Mouse (Mus musculus) ES-CJ7 (cell line): Measurements from ENCODE around the gene Itgb1bp1.

Source experiments
- DNase-seq: peaks from one replicate; pipeline ENCODE4 v3.0.0; 2011; ENCODE audit warnings: low read depth, low spot score

The Itgb1bp1 gene

DNA sequence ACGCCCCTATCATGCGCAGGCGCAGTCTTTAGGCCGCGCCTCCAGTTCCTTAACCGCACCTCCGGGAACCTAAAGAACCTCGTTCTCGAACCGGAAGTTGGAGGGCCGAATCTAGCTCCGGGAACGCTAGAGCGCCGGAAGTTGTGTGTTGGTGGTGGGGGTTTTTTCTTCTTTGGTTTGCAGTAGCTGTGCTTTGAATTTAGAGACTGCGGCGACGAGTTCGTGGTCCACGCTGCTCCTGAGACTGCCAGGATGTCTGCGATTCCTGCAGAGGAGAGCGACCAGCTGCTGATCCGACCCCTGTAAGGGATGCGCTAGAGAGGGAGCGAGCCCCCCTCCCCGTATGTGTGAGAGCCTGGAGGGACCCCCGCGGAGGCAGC lies at the start of gene Itgb1bp1:
Itgb1bp1 (minus strand) TSS at position 42 of the 380 bp plus-strand sequence.
- peak; percentile 99 for DNase-seq

DNA sequence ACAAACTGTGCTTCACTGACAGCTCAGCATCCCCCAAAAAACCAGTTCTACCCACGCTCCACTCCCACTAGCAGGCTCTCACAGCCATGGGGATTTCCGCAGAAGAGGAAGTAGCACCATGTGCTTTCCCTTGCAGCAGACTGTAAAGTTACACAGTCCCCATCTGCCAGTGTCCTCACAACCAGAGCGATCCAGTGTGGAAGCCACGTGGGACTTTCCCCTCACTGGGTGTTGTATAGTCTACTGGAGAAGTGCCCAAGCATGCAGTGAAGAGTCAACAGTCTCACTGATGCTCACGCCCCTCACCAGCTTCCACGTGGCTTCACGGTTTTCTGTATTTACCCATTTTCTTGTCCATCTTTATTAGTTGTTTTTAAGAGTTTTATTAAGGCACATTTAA lies 49.8 kb upstream of the Itgb1bp1 start:
- DNase-seq, result no peak

DNA sequence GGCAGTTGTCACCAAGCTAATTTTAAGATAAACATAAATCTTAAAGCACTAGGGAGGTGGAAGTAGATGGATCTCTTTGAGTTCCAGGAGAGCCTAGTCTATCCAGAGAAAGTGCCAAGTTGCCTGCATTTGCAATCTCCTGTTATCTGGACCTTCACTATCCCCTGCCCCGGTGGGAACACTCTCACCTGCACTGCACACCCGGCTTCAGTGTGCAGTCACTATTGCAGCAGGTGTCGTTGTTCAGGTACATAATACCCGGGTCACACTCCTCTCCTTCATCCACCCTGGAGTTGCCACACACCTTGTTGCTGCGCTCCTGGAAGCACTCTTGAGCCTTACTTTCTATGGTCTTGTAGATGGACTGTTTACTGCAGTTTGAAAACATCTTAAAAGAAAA lies 47.7 kb upstream of the Itgb1bp1 start:
- DNase-seq, result no peak

DNA sequence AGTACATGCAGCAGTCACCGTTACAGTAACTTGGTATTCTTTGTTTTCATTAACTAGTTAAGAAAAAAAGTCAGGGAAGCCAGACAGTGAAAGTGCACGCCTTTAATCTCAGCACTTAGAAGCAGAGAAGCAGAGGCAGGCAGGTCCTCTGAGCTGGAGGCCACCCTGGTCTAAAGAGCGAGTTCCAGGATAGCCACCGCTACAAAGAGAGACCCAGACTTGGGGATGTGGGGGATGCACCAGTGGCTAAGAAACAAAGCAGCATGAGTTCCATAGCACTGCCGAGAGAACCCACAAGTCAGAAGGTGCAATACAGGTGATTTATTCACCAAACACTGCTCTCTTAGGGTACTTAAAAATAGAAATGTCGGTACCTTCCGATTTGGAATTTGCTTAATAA lies 46.9 kb upstream of the Itgb1bp1 start:
- no peak for DNase-seq

DNA sequence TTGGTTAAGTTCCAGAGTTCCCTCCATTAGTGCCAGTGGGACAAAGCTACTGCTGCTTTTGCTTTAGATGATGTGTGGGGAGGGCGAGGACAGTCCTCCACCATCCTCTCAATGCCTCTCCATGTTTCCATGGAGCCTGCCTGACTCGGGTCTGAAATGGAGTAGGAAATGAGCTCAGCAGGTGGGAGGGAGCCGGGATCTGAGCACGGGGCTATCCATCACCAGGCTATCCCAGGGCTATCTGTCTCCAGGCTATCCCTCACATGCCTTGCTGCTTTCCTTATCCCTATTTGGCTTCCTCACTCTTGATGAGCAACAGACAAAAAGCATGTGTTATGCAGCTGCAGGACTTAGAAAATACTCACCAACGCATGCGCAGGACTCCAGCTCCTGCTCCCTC lies 45.6 kb upstream of the Itgb1bp1 start:
- no peak for DNase-seq

DNA sequence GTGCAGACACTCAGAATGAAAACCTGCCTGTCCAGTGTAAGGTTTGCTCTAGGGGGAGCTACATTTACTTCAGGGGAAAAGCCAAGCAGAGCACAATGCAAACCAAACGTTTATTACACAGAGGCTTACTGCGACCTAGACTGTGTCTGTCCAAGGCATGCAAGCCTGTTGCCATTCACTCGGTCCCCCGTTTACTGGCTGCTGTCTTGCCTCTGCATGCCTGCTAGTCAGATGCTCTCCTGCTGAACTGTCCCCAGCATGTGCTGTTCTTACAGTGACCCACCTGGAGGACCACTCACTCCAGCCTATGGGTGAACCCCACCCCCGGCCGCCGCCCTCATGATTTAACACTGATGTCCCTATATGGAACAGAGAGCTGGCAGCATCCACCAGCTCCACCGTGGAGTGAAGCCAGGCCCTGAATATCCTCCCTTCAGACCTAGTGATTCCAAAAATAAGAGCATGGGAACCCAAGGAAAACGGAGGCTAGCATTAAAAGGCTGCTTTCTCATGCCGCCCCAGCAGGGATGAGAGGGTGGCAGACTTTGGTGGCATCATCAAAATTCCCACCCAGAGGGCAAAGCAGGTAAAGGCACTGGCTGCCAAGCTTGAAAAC lies 45.0 kb upstream of the Itgb1bp1 start:
- DNase-seq, result no peak

DNA sequence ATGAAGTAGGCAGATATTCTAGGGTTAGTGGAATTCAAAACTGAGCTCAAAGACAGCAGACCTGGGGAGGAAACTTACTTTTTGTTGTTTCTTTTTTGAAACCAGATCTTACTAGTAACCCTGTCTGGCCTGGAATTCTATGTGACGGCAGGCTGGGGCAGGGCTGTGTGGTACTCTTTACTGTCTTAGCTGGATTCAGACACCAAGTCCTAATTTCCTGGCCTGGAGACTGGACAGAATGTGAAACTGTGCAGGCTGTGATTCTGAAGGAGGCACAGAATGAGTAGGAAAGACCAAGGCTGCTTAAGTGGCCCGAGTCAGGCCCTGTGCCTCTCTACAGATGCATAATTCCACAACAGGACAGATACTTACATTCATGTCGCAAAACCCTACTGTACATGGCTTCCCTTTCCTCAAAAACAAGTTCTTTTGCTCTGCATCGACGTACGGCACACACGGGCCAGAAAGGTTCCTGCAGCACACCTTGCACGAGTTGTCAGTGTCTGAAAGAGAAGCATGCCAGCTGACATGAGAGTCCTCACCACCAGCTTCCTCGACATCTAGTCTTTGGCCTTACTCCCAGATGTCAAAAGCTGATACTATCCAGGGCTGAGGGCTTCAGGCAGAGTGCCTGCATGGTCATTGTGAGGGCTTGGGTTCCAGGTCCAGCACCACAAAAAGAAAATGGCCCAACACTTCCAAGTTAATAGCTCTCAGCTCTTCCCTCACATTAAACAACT lies 43.7 kb upstream of the Itgb1bp1 start:
- no peak for DNase-seq

DNA sequence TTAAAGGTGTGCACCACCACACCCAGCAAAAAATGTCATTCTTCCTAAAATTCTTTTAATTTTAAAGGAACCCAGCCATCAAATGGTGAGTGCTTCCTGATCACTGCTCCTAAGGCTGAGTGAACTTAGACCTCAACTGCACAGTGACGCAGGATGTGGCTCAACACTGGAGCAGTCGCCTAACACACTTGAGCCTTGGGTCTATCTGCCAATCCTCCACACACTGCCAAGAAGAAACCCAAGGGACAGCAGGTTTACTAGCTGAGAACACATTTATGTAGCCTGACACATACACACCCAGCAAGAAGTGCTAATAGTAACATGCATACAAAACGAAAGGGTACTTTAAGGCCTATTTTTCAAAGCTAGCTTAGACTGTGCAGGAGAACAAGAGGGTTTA lies 40.2 kb upstream of the Itgb1bp1 start:
- no peak for DNase-seq

DNA sequence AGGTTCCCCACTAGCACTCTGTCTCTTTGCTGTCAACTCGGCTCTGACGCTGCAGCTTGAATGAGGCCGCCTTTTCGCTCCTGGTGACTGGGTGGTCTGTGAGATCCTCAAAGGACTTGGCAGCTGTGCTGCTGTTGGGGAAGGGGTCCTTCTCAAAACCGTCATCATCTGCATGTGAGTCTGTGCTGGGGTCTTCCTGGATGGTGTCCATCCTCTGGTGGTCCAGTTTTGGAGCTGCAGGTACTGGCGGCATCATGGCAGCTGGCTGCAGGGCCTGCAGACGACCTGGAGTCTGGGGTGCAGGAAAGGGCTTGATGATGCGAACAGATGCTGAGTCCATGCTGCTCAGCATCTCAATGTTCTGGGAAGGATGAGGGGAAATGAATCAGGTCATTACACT lies 39.2 kb upstream of the Itgb1bp1 start:
- DNase-seq, result no peak

DNA sequence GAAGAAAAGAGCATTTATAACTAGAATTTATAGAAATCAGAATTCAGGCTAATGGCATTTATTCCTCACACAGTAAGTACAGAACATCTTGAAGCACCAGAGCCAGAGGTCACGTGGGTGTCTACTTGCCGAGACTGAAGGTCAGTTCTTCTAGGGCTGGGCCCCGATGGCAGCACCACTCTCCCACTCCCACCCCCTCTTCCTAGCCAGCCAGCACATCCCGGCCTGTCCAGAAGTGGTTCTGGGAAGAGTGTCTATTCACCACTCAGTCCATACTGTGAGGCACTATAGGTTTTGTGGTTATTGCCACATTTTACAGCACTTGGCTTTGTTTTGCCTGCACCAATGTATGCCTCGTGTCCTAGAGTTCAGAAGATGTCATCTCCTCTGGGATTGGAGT lies 38.0 kb upstream of the Itgb1bp1 start:
- DNase-seq, result no peak

DNA sequence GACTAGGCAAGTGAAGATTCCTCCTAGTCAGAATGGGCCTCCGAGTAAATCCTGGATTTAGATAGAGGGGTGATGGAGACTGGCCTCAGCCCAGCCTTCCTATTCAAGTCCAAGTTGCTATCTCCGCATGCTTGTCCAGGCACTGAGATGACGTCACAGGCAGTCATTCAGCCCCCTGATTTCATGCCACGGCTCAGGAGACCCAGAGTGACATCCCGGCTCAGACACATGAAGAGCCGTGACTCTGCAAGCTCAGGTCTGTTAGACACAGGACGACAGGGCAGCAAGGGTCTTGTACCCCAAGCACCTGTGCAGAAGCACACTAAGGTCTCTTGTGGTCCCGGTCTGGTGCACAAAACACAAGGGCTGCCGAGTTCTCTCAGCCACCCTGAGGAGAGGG lies 36.8 kb upstream of the Itgb1bp1 start:
- no peak for DNase-seq

DNA sequence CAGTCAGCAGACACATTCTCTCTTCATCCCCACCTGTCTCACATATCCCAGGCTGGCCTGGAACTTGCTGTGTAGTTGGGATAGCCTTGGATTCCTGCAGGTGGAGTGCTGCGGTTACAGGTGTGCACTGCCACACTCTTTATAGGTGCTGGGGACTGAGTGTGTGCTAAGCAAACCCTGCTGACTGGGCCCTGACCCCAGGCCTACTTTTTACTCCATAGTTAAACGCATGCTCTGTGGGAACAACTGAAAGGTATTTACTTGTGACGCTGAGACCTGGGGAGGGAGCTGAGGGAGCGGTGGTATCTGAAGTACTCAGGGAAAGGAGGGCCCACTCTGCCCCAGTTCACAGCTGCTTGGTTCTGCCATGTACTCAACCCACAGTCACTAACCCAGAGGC lies 36.2 kb upstream of the Itgb1bp1 start:
- no peak for DNase-seq

DNA sequence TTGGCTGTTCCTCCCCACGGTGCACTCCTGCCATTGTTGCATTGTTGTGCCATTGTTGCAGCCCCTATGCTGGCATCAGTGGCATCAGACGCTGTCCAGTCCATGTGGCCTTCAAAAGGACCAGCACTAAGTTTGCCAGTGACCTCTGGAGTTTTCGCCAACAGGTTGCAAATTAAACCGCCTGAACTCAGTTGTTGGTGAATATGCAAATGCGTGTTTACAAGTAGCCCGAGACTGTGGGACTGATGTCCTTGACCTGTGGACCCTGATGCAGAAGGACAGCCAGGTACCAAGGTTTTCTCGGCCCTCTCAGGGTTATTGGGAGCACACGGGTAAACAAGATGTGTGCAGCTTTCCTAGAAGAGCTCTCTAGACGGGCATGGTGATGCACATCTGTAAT lies 35.1 kb upstream of the Itgb1bp1 start:
- DNase-seq, result no peak

DNA sequence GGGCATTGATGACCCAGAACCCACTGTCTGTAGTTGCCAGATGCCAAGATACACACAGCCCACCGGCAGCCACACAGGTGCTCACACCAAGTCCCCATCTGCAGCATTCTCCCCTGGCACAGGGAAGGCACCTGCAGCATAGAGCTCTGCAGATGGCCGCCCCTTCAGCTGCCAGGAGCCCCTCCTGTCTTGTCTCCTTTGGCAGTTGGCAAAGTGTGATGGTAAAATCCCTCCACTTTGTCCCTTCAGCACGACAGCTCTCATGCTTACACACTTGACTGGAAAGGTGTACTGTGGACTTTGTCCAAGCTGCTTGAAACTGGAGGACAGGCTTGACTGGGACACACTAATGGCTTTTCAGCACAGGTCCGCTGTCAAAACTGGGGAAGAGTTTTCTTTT lies 34.2 kb upstream of the Itgb1bp1 start:
- DNase-seq, result no peak

DNA sequence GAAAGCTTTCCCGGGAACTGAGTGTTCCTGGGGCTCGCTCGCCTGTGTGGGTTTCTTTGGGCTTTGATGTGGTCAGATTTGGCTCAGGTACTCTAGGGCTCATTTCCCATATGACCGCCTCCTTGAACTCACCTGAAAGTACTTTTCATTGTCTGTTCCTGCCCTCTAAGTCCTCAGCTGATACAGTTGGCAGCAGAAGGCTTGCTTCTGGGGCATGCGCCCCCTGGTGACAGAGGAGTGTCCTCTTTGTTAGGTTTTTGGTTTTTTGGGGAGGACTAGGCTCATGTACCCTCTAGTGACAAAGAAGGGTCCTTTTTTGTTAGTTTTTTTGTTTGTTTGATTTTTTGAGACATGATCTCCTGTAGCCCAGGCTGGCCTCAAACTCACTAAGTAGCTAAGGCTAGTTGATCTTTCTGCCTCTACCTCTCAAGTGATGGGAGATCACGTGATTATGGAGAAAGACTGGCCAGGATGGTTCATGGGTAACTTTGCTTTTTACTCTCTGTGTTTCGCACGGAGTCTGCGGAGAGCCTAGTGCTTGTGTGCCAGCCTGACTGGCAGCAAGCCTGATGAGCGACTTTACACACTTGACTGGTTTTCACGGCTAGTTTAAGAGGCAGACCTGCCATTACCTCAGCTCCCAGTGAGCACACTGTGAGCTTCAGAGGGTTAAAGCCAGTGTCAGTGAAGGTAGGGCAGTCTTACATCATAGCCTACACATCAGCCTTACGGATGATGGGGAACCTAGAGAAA lies 32.2 kb upstream of the Itgb1bp1 start:
- peak; percentile 80 for DNase-seq

DNA sequence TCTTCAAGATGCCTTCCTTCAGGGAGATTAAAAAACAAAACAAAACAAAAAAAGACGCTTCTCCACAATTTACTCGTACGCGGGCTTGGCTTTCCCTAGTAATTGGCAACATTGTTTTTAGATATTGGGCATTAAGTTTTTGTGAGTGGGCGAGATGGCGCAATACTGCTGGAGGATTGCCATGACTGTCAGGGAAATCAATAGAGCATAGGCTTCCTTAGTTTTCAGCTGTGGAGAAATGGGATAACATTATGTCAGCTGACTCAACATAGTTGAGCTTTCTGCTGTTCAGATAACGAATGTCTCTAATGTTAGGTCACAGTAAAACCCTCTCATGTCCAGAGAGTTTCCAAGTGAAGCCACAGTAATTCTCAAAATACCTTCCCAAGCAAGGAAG lies 30.8 kb upstream of the Itgb1bp1 start:
- DNase-seq, result no peak

DNA sequence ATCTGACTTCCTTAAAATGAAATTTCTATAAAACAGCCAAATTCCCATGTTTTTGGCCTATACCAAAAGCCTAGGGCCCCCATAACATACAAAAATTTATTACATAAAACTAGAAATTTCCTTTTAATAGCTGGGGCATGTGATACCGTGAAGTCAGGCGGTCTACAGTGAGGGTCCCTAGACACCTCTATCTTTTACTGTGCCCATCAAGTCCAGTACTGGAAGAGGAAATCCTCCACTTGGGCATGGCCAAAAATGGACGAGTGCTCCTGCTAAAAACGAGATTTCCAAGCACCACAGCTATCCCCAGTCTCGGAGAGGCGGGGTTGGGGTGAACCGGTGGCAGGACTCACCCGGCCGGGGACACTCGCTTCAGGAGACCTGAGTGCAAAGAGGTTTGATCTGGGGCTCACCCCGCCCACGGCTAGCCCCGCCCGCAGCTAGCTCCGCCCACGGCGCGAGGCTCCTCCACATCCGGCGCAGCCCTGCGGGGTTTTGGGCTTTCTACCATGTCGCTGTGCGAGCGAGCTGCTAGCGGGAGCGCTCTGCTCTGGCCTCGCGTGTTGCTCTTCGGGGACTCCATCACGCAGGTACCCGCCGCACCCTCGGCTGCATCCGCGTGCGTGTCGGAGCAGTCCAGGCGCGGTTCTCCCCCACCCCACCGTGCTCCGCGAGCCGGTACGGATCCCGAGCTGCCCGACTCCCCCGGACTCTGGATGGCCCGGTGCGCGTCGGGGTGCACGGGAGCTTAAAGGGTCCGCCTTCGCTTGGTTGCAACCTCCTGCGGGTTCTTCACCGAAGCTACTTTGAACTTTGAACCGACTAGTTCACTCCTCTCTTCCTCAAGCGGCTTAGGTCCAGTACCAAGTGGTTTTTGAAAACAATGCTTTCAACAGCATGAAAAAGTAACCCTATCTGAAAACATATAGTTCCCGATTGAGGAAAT lies 30.1 kb upstream of the Itgb1bp1 start, which contains the start of gene Iah1:
Iah1 (plus strand) TSS at position 467 of the 946 bp plus-strand sequence.
- peak; percentile 70 for DNase-seq

DNA sequence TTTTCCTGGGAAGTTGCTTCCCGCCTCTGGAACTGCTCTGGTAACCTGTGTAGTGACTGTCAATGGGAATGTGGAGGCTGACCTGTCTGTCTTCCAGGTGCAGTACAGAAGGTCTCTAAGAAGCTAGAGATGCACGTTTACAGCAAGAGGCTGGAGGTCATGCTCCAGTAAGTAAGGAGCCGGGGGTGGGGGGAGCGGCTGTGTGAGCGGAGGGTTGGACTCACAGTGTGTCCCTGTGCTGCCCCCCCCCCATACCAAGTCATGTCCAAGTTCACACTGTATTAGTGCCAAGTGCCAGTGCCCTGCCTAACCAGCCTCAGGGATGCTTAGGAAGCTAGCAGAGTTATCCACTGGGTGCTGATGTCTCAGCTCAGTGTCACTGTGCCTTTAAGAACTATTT lies 26.1 kb upstream of the Itgb1bp1 start:
- DNase-seq, result no peak

DNA sequence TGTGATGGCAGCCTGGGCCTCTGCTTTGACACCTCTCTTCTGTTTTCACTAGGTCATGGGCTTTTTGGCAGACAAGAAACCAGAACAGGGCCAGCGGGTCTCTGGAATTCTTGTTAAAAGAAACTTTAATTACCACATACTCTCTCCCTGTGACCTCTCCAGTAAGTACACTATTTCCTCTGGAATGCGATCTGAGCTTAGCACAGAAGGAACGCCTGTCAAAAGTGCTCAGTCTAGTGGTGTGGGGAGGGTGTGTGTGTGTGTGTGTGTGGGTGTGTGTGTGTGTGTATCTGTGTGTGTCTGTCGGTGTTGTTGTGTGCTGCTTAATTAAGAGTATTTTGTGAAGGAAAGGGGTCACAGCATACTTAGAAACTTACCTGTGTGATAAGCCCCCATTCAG lies 20.6 kb upstream of the Itgb1bp1 start:
- no peak for DNase-seq

DNA sequence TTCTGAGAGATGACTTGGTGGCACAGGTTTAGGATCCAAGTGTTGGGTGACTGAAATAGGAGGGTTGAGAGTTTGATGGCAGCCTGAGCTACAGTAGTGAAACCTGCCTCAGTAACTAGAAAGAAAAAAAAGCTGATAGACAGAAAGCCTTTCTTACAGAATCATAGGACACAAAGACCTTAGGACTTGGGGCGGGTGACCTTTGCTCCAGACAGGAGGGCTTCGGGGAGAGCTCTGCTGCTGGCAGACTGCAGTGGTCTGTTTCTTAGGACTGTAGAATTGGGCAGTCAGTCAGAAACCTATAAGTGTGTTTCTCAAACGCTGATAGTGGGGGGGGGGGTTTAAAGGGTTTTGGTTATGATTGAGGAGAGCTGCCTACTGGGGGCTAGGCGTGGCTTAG lies 19.7 kb upstream of the Itgb1bp1 start:
- DNase-seq, result no peak

DNA sequence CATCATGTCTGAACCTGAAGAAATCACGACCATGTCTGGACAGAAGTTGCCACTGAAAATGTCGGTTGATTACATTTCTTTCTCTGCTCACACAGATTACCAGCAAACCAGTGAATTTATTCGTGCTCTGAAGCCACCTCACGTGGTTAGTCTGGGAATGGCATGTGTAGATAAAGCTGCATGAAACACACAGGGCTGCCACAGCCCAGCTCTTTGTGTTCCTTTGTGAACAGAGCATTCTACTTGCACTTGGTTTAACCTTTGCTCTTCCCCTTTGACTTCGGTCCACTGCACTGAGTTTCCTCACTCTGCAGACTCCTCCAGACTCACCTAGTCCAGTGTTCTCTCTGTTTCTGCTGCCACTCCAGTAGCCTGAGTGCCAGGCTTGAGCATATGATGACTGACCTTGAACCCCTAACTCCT lies 16.3 kb upstream of the Itgb1bp1 start:
- DNase-seq, result no peak

DNA sequence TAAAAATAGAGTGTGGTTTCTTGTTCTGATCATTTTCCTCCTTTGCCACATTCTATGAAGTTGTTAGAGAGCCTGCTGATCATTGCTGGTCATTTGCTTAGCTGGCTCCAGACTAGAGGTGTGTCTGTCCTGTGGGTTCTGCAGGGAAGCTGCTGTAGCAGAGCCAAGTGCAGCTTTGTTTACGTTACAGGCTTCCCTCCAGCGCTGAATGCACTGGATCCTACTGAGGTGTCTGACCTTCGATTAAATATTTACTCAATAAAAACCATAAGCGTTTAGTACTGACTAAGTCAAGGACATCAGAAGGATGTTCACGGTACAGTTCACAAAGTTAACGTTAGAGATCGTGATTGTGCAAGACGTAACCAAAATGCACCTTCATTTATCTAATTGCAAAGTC lies 15.8 kb upstream of the Itgb1bp1 start:
- no peak for DNase-seq
